Mouse (Mus musculus) cerebellum, adult 2 months (tissue): ENCODE measurements at regions not wholly inside any gene's neighbourhood (a gene's known extent, or its start where the extent isn't known, plus 50 kb on each side); places are given as distances from the start of the nearest gene placed in this dataset.
"Not testable (repeated sequence)": the region's sequence is repeated elsewhere in the genome, so short reads cannot be mapped to it uniquely, and the experiment has no call there.

Experiments used
- DNase-seq, 2 experiments: peaks; one replicate each; pipeline ENCODE4 v3.0.0; 2021
- H3K27ac ChIP-seq: fragments of 200-500 bp; 2 replicates; pipeline ENCODE4 v1.5.1; 2012; ENCODE audit warnings: low read length, control low read depth, inconsistent platforms; ENCODE audit not compliant: insufficient read depth
- H3K27me3 ChIP-seq: fragments of 200-500 bp; 2 replicates; pipeline ENCODE4 v1.6.1; 2012; ENCODE audit warnings: inconsistent platforms, mild to moderate bottlenecking, low read length, moderate library complexity; ENCODE audit not compliant: control insufficient read depth, insufficient read depth
- H3K4me1 ChIP-seq: fragments of 200-500 bp; 2 replicates; pipeline ENCODE4 v1.6.1; 2011; ENCODE audit warnings: low read length; ENCODE audit not compliant: control insufficient read depth, insufficient read depth
- H3K4me3 ChIP-seq: fragments of 200-500 bp; replicated peaks from 2 replicates; pipeline ENCODE3; 2011; ENCODE audit warnings: mild to moderate bottlenecking, low read depth, low read length, control low read depth; ENCODE audit not compliant: insufficient read depth
- CTCF ChIP-seq: fragments of 200-500 bp; IDR thresholded peaks from 2 replicates; pipeline ENCODE4 v1.5.1; 2011; ENCODE audit warnings: low read depth, mild to moderate bottlenecking, control low read depth, low read length, moderate library complexity, borderline replicate concordance; ENCODE audit not compliant: insufficient read depth
- POLR2A ChIP-seq: fragments of 200-500 bp; IDR thresholded peaks from 2 replicates; pipeline ENCODE4 v1.6.1; 2011; ENCODE audit warnings: low read length, control low read depth, borderline replicate concordance; ENCODE audit not compliant: insufficient read depth
- WGBS: fragments of 180-500 bp; shearing (Covaris S2); methylation state at CpG from one replicate; pipeline ENCODE4 v1.1.7; 2018; 5-methylcytosine and 5-hydroxymethylcytosine counted together

GRCm38 (mm10) chr2:64462466-64463114 is 364.8 kb upstream of the Fign start:
- TF ChIP-seq CTCF, result no peak
- no peaks in the 10 kb centered on the region for H3K27me3 ChIP-seq
- H3K27ac ChIP-seq, result no peak overlapping the region
- no peaks in the 10 kb centered on the region for H3K4me1 ChIP-seq
- 45% methylated on average over 8 of the region's 8 CpGs for WGBS
- DNase-seq, result no peak
- no peak overlapping the region for H3K4me3 ChIP-seq

GRCm38 (mm10) chr2:64462041-64462440 is 364.2 kb upstream of the Fign start:
- DNase-seq, result no peak
- 80% methylated on average over 11 of the region's 11 CpGs for WGBS
- no peak overlapping the region for H3K27ac ChIP-seq
- H3K27me3 ChIP-seq, result no peaks in the 10 kb centered on the region
- H3K4me3 ChIP-seq, result no peak overlapping the region
- TF ChIP-seq POLR2A (no peak), CTCF (no peak)
- no peaks in the 10 kb centered on the region for H3K4me1 ChIP-seq

DNA sequence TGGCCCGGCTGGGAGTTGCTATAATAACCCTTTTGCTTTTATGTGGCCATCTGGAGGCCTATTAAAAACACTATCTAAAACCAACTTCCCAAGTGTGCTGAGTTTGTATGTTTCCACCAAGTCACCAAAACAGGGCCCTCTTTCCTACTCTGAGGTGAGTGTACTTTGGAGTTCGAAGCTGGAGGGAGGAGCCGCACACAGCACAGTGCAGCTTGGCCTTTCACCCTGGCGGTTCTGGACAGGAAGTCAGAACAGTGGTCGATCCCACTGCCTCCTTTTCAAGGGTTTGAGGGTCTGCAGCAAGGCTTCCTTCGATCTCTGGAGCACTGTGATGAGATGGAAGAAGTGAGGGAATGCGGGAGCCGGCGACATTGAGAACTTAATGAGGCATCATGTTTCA is 363.8 kb upstream of the Fign start:
- no peaks in the 10 kb centered on the region for H3K4me1 ChIP-seq
- 91% methylated on average over 9 of the region's 9 CpGs for WGBS
- TF ChIP-seq CTCF (no peak), POLR2A (no peak)
- no peak overlapping the region for H3K4me3 ChIP-seq
- no peak for DNase-seq
- no peak overlapping the region for H3K27ac ChIP-seq
- H3K27me3 ChIP-seq, result no peaks in the 10 kb centered on the region

DNA sequence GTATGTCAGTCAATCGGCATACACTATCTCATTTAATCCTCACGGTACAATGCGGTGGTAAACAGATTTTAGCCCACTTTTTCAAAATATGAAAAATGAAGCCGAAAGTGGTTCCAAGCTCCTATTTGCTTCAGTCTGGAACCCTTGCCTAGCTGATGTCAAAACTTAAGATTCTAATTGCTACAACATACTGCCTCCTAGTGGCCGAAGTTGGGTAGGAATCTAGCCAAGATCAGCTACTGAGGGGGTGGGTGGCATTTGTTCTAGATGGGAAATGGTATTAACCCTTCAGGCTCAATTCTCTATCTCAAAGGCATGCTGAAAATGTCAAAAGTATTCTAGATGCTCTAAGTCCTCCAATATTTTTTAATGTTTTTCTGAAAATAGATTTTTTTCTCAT is 360.3 kb upstream of the Fign start:
- 64% methylated on average over 5 of the region's 5 CpGs for WGBS
- no peak for TF ChIP-seq POLR2A
- no peak for TF ChIP-seq CTCF
- Histone ChIP-seq H3K27me3 (no peaks in the 10 kb centered on the region), H3K4me3 (no peak overlapping the region), H3K4me1 (no peaks in the 10 kb centered on the region), H3K27ac (no peak overlapping the region)
- no peak for DNase-seq

DNA sequence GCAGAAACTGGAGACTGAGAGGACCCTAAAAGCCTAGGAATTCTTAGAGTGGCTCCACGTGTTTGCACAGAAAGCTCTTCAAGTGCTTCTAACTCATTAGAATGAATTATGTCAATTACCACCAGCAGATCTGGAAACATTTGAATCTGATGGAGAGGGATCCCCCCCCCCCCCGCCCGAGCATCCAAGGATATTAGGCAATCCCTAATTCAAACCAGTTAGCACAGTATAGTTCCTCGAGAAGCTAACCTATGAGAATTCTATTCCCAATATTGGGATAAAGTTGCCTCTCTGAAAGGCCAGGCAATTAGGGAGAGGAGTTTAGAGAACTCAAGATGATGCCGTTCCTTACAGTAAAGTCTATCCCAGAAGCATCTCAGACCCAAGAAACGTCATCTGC is 354.9 kb upstream of the Fign start:
- no peak for TF ChIP-seq POLR2A
- TF ChIP-seq CTCF, result no peak
- Histone ChIP-seq H3K4me3 (no peak overlapping the region), H3K27ac (no peak overlapping the region), H3K27me3 (no peaks in the 10 kb centered on the region), H3K4me1 (no peaks in the 10 kb centered on the region)
- 72% methylated on average over 6 of the region's 6 CpGs for WGBS
- DNase-seq, result no peak

DNA sequence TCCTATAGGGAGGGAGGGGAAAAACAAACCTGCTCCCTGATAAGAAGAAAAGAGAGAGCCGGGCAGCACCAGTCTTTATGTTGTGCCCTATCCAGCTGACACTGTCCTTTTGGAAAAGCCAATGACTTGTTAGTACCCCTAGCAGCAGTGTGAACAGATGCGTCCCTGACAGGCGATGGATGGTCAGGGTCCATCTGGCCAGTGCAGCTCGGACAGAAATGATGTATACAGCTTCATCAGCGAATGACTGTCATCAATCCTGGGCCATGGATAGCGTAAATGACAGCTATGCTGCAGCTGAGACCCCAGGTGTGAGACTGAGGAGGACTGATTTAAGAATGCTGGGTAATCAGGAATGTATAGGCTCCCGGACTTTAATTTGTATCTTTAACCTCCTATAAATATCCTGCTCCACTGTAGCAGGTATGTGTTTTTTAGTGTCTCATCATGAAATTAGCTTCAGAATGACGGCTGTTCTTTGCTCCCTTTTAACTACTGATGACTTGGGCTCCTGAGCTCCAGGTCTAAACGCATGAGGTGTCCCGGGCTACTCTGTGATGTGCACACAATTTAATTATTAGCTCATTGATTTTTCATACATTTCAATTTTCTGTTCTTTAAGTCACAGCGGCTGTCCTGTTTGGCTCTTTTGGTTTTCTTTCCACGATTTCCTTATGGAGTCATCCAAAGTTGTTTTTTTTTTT is 353.9 kb upstream of the Fign start:
- H3K4me1 ChIP-seq, result no peaks in the 10 kb centered on the region
- H3K27ac ChIP-seq, result no peak overlapping the region
- TF ChIP-seq CTCF (no peak), POLR2A (no peak)
- no peak overlapping the region for H3K4me3 ChIP-seq
- no peaks in the 10 kb centered on the region for H3K27me3 ChIP-seq
- 68% methylated on average over 12 of the region's 12 CpGs for WGBS
- no peak for DNase-seq

- Histone ChIP-seq H3K27ac (no peak overlapping the region), H3K4me1 (no peaks in the 10 kb centered on the region; the same call in 1 of the 2 replicates), H3K4me3 (no peak overlapping the region), H3K27me3 (no peaks in the 10 kb centered on the region)
- WGBS, result 8% methylated on average over 3 of the region's 3 CpGs
- DNase-seq, result peak; percentile 56 to 78
- TF ChIP-seq CTCF (no peak), POLR2A (no peak)
These were observed 345.3 kb upstream of the Fign start for GRCm38 (mm10) chr2:64443171-64443570.

DNA sequence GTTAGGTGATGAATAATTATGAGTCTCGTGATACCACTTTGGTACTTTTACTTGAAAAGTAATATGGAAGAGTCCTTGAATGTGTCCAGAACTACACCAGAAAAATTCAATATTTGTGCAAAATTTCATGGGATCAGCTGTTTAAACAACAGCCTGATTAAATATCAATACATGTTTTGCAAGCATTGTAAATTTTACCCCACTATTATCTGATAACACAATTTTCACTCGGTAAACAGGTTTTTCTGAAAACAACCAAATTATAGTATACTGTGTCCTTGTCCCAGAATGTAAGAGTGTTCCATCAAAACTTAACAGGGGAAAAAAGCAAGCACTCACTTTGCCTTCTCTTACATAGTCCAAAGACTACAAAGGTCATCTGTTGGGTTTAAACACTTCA is 343.1 kb upstream of the Fign start:
- no peak for TF ChIP-seq POLR2A
- TF ChIP-seq CTCF, result no peak
- Histone ChIP-seq H3K4me3 (no peak overlapping the region), H3K27ac (no peak overlapping the region), H3K27me3 (no peaks in the 10 kb centered on the region), H3K4me1 (no peaks in the 10 kb centered on the region; the same call in 1 of the 2 replicates)
- WGBS, result 94% methylated on average over 2 of the region's 2 CpGs
- no peak for DNase-seq

- not testable (repeated sequence) for H3K4me3 ChIP-seq, H3K27ac ChIP-seq
These were observed 319.3 kb upstream of the Fign start for GRCm38 (mm10) chr2:64417129-64417528.

More at GRCm38 (mm10) chr2:64417129-64417528, 319.3 kb upstream of the Fign start:
- not testable (repeated sequence) for H3K27me3 ChIP-seq, DNase-seq, H3K4me1 ChIP-seq
